Mouse (Mus musculus) midbrain, embryonic 16.5 days (tissue): ENCODE measurements around the gene Ksr2. TPM values are rescaled to one million over a fixed set of nuclear protein-coding genes. Genes with fewer than 3 reads are reported as not detected.

Experiments used
- ATAC-seq: fragments of 200-750 bp; cut with Nextera tagmentation; 2 replicates; pipeline ENCODE4 v1.8.0; 2017; ENCODE audit warnings: moderate TSS enrichment
- H3K27ac ChIP-seq: fragments of 300-500 bp; sonication (generic); 2 replicates; pipeline ENCODE4 v1.5.1; 2014; ENCODE audit warnings: mild to moderate bottlenecking, low read length, mixed read lengths
- H3K27me3 ChIP-seq: fragments of 300-500 bp; sonication (generic); 2 replicates; pipeline ENCODE4 v1.6.1; 2014; ENCODE audit warnings: low read depth, low read length, mixed read lengths; ENCODE audit not compliant: control insufficient read depth, insufficient read depth
- H3K36me3 ChIP-seq: fragments of 300-500 bp; sonication (generic); 2 replicates; pipeline ENCODE4 v1.6.1; 2014; ENCODE audit warnings: mild to moderate bottlenecking, low read length, moderate library complexity, mixed read lengths; ENCODE audit not compliant: control insufficient read depth, insufficient read depth
- H3K4me1 ChIP-seq: fragments of 300-500 bp; sonication (generic); 2 replicates; pipeline ENCODE4 v1.6.1; 2014; ENCODE audit warnings: mild to moderate bottlenecking, low read length, mixed read lengths; ENCODE audit not compliant: control insufficient read depth, insufficient read depth
- H3K4me2 ChIP-seq: fragments of 300-500 bp; sonication (generic); 2 replicates; pipeline ENCODE4 v1.6.1; 2014; ENCODE audit warnings: mild to moderate bottlenecking, low read length, mixed read lengths
- H3K4me3 ChIP-seq: fragments of 300-500 bp; sonication (generic); 2 replicates; pipeline ENCODE4 v1.5.1; 2014; ENCODE audit warnings: low read depth, mild to moderate bottlenecking, low read length, moderate library complexity, mixed read lengths
- H3K9ac ChIP-seq: fragments of 300-500 bp; sonication (generic); 2 replicates; pipeline ENCODE4 v1.6.1; 2014; ENCODE audit warnings: low read depth, low read length, mixed read lengths
- H3K9me3 ChIP-seq: fragments of 300-500 bp; sonication (generic); replicated peaks from 2 replicates; pipeline ENCODE4 v1.6.1; 2014; ENCODE audit warnings: mild to moderate bottlenecking, low read length, mixed read lengths; ENCODE audit not compliant: control insufficient read depth, poor library complexity, severe bottlenecking
- WGBS: fragments of 180-500 bp; shearing (Covaris S2); extraction: QIAGEN DNeasy Blood & Tissue Kit; methylation state at CpG from one replicate; pipeline ENCODE4 v1.1.7; 2014; 5-methylcytosine and 5-hydroxymethylcytosine counted together
- polyA plus RNA-seq: library from polyadenylated mRNA; unstranded; fragments of >200 nt; fragmentation: Nextera tagmentation; extraction: Ambion mirVana; gene quantifications from 2 replicates; pipeline ENCODE4 v1.2.1, GENCODE M21; 2015

Gene Ksr2
- polyA plus RNA-seq, 1 experiment from 2014 or later = 7.5 TPM

- 93% methylated on average over 7 of the region's 7 CpGs for WGBS
- H3K4me2 ChIP-seq = no peak overlapping the region
- no peaks in the 10 kb centered on the region for H3K9me3 ChIP-seq
Measured at GRCm38 (mm10) chr5:117810930-117811329, 397.1 kb downstream of the Ksr2 start.

GRCm38 (mm10) chr5:117818800-117819199 is 405.0 kb downstream of the Ksr2 start:
- WGBS = 75% methylated on average over 6 of the region's 6 CpGs
- no peaks in the 10 kb centered on the region for H3K27me3 ChIP-seq
- H3K4me2 ChIP-seq = no peak overlapping the region
- no peak for ATAC-seq
- H3K9me3 ChIP-seq = no peaks in the 10 kb centered on the region
- H3K9ac ChIP-seq = no peak overlapping the region
- H3K27ac ChIP-seq = no peak overlapping the region
- H3K4me1 ChIP-seq = no peaks in the 10 kb centered on the region
- no peaks in the 10 kb centered on the region for H3K36me3 ChIP-seq
- H3K4me3 ChIP-seq = no peak overlapping the region

More at GRCm38 (mm10) chr5:117810930-117811329, 397.1 kb downstream of the Ksr2 start:
- no peak for ATAC-seq
- Histone ChIP-seq H3K27ac (no peak overlapping the region), H3K36me3 (no peaks in the 10 kb centered on the region), H3K4me3 (no peak overlapping the region), H3K4me1 (no peaks in the 10 kb centered on the region), H3K27me3 (no peaks in the 10 kb centered on the region), H3K9ac (no peak overlapping the region)

- Histone ChIP-seq H3K27me3 (no peaks in the 10 kb centered on the region), H3K9ac (no peak overlapping the region), H3K36me3 (no peaks in the 10 kb centered on the region), H3K27ac (no peak overlapping the region), H3K4me2 (no peak overlapping the region), H3K4me3 (no peak overlapping the region), H3K9me3 (no peaks in the 10 kb centered on the region), H3K4me1 (no peaks in the 10 kb centered on the region)
- WGBS = 81% methylated on average over 7 of the region's 7 CpGs
- no peak for ATAC-seq
Measured at GRCm38 (mm10) chr5:117820445-117820844, 406.6 kb downstream of the Ksr2 start.

GRCm38 (mm10) chr5:117823811-117824210 is 410.0 kb downstream of the Ksr2 start:
- Histone ChIP-seq H3K4me2 (no peak overlapping the region), H3K27ac (no peak overlapping the region), H3K4me1 (no peaks in the 10 kb centered on the region), H3K9ac (no peak overlapping the region), H3K36me3 (no peaks in the 10 kb centered on the region), H3K27me3 (no peaks in the 10 kb centered on the region), H3K4me3 (no peak overlapping the region), H3K9me3 (no peaks in the 10 kb centered on the region)
- ATAC-seq = no peak
- 94% methylated on average over 9 of the region's 9 CpGs for WGBS

DNA sequence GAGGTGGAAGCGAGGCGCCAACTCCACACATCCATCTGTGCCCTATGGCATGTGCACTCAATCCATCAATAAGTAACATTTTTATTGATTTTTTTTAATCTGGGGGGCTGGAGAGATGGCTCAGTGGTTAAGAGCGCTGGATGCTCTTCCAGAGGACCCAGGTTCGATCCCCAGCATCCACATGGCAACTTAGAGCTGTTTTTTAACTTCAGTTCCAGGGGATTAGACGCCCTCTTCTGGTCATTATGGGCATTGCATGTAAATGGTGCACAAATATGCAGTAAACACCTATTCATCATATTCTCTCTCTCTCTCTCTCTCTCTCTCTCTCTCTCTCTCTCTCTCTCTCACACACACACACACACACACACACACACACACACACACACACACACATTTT is 410.7 kb downstream of the Ksr2 start:
- Histone ChIP-seq H3K4me2 (no peak overlapping the region), H3K27me3 (no peaks in the 10 kb centered on the region), H3K4me3 (no peak overlapping the region), H3K27ac (no peak overlapping the region), H3K36me3 (no peaks in the 10 kb centered on the region), H3K9me3 (no peaks in the 10 kb centered on the region), H3K9ac (no peak overlapping the region), H3K4me1 (no peaks in the 10 kb centered on the region)
- WGBS = 87% methylated on average over 5 of the region's 5 CpGs
- ATAC-seq = no peak

Other genes with a start within 250 kb of the Ksr2 start
- 1,070 and 1,134 TPM in 2 replicates for gene Pebp1, start 126.4 kb upstream of the Ksr2 start, polyA plus RNA-seq
- gene Vsig10, start 94.9 kb upstream of the Ksr2 start, polyA plus RNA-seq = 1.1 and 1.8 TPM in 2 replicates
- 286 and 309 TPM in 2 replicates for gene Wsb2, start 56.7 kb upstream of the Ksr2 start, polyA plus RNA-seq
- gene Rfc5, start 25.0 kb upstream of the Ksr2 start, polyA plus RNA-seq = 22.9 and 28.4 TPM in 2 replicates